Mouse (Mus musculus): ENCODE measurements around the gene Cdv3.

Gene Cdv3

GRCm38 (mm10) chr9:103365290-103366247 is at the start of gene Cdv3:
TSS of gene Cdv3 (minus strand) at chr9:103365840.
- peak; percentile 100 for DNase-seq

GRCm38 (mm10) chr9:103413457-103413856 is 47.8 kb upstream of the Cdv3 start:
- no peak for DNase-seq

GRCm38 (mm10) chr9:103409119-103409518 is 43.5 kb upstream of the Cdv3 start:
- no peak for DNase-seq

- DNase-seq, result no peak
These were observed 42.6 kb upstream of the Cdv3 start for GRCm38 (mm10) chr9:103408136-103408777.

- DNase-seq, result no peak
These were observed 37.8 kb upstream of the Cdv3 start for GRCm38 (mm10) chr9:103403331-103403973.

- DNase-seq, result peak; percentile 22
These were observed 33.0 kb upstream of the Cdv3 start for GRCm38 (mm10) chr9:103398509-103399157.

GRCm38 (mm10) chr9:103393256-103393655 is 27.6 kb upstream of the Cdv3 start:
- DNase-seq, result no peak

- no peak for DNase-seq
These were observed 26.2 kb upstream of the Cdv3 start for GRCm38 (mm10) chr9:103391796-103392372.

GRCm38 (mm10) chr9:103389261-103389660 is 23.6 kb upstream of the Cdv3 start:
- DNase-seq, result no peak

- DNase-seq, result no peak
These were observed 21.5 kb upstream of the Cdv3 start for GRCm38 (mm10) chr9:103387011-103387653.

- DNase-seq, result no peak
These were observed 20.9 kb upstream of the Cdv3 start for GRCm38 (mm10) chr9:103386573-103386972.

- no peak for DNase-seq
These were observed 20.0 kb upstream of the Cdv3 start for GRCm38 (mm10) chr9:103385600-103385999.

- no peak for DNase-seq
These were observed 18.6 kb upstream of the Cdv3 start for GRCm38 (mm10) chr9:103384141-103384796.

- no peak for DNase-seq
These were observed 17.9 kb upstream of the Cdv3 start for GRCm38 (mm10) chr9:103383576-103383975.

- no peak for DNase-seq
These were observed 17.3 kb upstream of the Cdv3 start for GRCm38 (mm10) chr9:103382989-103383388.

GRCm38 (mm10) chr9:103380566-103380965 is 14.9 kb upstream of the Cdv3 start:
- no peak for DNase-seq

- no peak for DNase-seq
These were observed 13.6 kb upstream of the Cdv3 start for GRCm38 (mm10) chr9:103379199-103379598.

GRCm38 (mm10) chr9:103378686-103379085 is 13.0 kb upstream of the Cdv3 start:
- no peak for DNase-seq

GRCm38 (mm10) chr9:103376346-103377320 is 11.0 kb upstream of the Cdv3 start:
- DNase-seq, result no peak
